Mouse (Mus musculus): ENCODE measurements around the gene Tcam1.

DNA sequence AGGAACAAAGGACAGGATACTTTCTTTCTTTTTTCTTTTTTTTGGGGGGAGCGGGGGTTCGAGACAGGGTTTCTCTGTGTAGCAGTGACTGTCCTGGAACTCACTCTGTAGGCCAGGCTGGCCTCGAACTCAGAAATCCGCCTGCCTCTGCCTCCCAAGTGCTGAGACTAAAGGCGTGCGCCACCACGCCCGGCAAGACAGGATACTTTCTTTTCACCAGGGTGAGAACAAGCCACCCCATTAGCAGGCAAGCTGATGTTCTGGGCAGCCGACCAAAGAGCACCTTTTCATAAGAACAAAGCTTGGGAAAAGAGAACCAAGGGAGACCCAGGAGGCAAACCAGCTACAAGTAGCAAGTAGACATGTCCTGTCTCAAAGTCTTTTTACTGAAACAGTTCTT is 30.3 kb downstream of the Tcam1 start:
- TF ChIP-seq MYC (IDR thresholded peaks at IDR 0.05; ENCODE audit: low read depth, low read length) = no peak
- TF ChIP-seq CTCF (IDR thresholded peaks at IDR 0.05 in 2 of 3, conservative IDR thresholded peaks at IDR 0.05 in 1 of 3; ENCODE audit: control insufficient read depth in 1 of 3, insufficient read depth in 1 of 3, low read depth in 2 of 3, low read length in 3 of 3, poor library complexity in 1 of 3, severe bottlenecking in 1 of 3) = no peak
- TF ChIP-seq UBTF (IDR thresholded peaks at IDR 0.05; ENCODE audit: borderline replicate concordance, insufficient read depth, low read depth, low read length) = no peak
